Mouse (Mus musculus): ENCODE measurements at regions not wholly inside any gene's neighbourhood (a gene's known extent, or its start where the extent isn't known, plus 50 kb on each side); places are given as distances from the start of the nearest gene placed in this dataset.

DNA sequence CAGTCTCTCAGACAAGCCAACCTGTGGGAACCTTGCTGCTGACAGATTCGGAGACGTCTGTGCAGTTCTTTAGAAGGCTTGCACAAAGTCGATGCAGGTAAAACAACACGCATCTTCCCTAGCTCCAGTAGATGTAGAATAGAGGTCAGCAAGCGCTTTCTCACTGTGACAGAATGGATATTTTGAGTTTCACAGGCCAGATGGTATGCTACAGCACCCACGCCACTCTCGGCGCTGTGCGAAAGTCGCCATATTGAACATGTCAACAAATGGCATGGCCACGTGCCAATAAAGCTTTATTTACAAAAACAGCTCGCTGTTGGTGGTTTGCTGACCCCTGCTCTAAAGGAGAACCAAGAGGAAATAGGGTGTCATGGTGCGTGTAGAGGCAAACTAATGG is 377.5 kb downstream of the Mroh4 start:
- TF ChIP-seq CTCF (IDR thresholded peaks at IDR 0.05; ENCODE audit: low read depth), result no peak
- TF ChIP-seq EP300 (IDR thresholded peaks at IDR 0.05; ENCODE audit: low read depth), result no peak
